Mouse (Mus musculus): ENCODE results near the gene Uts2r. TPM values are rescaled to one million over a fixed set of nuclear protein-coding genes. Genes with fewer than 3 reads are reported as not detected.
A peak's percentile ranks its signal among the peaks of the same experiment; 100 is the strongest.

The Uts2r gene
- not detected in 2 replicates for polyA plus RNA-seq (2012)

DNA sequence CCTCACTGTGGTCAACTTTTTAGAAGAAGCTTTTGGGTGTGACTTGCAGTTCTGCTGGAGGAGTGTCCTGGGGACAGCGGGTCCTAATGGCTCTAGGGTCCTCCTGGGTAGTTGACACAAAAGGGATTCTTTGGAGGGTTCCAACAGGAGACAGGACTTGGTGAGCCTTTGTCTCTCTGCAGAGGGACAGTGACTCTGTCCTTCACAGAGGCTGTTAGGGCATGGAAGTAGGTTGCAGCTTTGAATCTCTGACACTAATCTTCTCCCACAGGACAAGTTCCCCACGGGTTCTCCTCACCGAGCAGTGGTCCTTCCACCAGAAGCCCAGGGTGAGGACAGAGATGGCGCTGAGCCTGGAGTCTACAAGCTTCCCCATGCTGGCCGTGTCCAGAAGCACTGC is at the start of gene Uts2r:
Gene Uts2r (plus strand): TSS at position 301 of the 400 bp plus-strand sequence.
- TF ChIP-seq GATA1 (IDR thresholded peaks at IDR 0.05; ENCODE audit: low read length), result no peak

DNA sequence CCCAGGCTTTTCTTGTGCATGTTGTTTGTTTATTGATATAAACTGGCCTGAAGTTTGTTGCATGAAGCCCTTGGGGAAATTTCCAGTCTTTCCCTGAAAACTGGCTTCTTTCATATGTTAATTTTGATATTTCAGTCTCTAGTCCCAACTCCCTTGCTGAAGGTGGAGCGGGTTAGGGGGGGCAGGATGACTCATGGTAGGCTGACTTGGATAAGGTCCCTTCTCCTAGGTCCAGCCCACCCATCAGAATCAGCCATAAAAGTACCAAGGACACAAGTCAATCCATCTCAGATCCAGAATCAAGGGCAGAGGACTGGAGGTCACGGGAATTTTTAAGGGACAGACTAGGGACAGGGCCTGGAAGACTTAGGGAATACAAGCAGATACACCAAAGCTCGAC is 49.0 kb upstream of the Uts2r start:
- TF ChIP-seq GATA1 (IDR thresholded peaks at IDR 0.05; ENCODE audit: low read length), result no peak

DNA sequence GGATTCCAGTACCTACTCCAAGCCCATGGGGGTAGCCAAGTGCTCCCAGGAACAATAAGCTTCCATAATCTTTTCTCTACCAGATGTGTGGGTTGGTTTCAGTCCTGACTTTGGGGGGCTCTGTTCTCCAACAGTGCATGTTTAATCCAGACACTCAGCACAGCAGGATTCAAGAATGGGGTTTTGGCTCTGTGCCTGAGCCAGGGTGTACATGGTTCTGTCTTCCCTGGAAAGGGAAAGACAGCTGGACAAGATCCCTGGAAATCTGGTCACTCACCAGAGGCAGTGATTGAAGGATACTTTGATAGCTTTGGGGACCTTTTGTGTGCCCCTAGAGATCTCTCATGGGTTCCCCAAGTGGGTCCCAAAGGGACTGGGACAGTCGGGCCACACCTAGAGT is 48.5 kb upstream of the Uts2r start:
- no peak for TF ChIP-seq GATA1 (IDR thresholded peaks at IDR 0.05; ENCODE audit: low read length)

DNA sequence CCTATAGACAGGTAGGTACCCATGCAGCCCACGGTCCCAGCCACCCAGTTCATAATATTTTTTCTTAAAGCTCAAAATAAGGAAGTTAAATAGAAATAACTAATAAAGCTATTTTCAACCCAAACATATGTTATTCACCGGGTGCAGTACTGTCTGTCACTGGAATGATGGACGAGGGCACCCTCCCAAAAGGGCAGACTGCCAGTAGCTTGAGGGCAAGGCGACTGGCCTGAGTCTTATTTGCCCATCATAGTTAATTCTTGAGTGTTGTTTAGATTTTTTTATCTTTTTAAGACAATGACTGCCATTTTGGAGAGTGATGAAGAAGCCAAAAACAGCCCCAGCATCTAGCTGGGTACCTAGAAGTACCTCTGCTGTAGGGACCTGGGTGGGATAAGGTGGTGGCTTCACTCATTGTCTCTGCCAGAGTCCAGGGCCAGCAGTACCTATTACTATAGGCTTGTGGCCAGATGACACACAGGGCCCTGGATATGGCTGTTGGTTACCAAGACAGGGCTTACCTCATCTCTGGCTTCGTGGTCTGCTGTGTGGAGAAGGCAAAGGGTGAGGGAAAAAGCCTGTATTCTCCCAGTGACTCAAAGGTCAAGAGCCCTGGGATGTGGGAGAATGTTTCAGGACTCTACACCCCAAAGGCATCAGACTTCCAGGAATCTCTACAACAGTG is 47.8 kb upstream of the Uts2r start:
- no peak for TF ChIP-seq GATA1 (IDR thresholded peaks at IDR 0.05; ENCODE audit: low read length)

DNA sequence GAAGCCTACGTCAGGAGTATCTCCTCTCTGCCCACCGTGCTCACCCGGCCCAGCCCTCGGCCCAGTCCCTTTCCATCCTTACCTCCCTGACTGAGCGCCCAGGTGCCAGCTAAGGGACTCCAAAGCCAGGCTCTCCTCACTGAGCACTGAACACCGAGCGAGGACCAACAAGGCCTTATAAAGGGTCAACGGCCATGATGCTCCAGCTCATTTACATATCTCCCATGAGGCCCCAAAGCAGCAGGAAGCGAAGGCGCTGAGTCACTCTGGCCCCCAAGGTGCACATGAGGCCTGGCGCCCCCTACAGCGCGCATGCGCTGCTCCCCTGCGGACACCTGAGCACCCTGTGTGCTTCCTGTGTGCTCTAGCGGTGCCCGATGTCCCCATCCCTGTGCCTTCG is 42.0 kb upstream of the Uts2r start:
- no peak for TF ChIP-seq GATA1 (IDR thresholded peaks at IDR 0.05; ENCODE audit: low read length)

DNA sequence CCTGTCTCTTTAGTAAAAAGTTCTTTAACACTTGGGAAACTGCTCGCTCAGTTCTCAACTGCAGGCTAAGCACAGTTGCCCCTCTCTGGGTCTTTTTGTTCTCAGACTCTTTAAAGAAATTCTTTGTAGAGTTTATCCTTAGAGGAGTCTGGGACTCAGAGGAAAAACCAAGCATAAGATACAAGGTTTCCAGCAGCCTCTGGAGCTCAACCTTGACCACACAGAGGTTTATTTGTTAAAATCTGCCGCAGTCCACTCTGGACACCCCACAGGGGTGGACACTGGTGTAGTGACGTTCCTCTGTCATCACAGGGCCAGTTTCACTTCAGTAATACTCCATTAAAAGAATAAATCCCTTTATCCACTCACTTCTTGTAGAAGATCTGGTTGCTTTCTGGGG is 41.5 kb upstream of the Uts2r start, which contains the start of gene Tex19.2:
Gene Tex19.2 (minus strand): TSS at position 101 of the 400 bp plus-strand sequence.
- TF ChIP-seq GATA1 (IDR thresholded peaks at IDR 0.05; ENCODE audit: low read length), result no peak

DNA sequence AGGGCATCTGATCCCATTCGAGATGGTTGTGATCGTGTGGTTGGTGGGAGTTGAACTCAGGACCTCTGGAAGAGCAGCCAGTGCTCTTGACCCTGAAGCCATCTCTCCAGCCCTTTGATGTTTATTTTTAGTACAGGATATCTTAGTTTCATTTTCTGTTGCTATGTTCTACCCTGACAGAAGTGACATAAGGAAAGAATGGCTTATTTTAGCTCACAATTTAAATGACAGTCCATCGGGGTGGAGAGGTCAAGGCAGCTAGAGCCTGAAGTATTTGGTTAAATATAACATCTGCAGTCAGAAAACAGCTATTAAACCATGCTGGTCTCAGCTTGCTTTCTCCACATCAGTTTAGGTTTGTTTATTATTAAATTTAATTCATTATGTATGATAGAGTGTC is 38.9 kb upstream of the Uts2r start:
- no peak for TF ChIP-seq GATA1 (IDR thresholded peaks at IDR 0.05; ENCODE audit: low read length)

DNA sequence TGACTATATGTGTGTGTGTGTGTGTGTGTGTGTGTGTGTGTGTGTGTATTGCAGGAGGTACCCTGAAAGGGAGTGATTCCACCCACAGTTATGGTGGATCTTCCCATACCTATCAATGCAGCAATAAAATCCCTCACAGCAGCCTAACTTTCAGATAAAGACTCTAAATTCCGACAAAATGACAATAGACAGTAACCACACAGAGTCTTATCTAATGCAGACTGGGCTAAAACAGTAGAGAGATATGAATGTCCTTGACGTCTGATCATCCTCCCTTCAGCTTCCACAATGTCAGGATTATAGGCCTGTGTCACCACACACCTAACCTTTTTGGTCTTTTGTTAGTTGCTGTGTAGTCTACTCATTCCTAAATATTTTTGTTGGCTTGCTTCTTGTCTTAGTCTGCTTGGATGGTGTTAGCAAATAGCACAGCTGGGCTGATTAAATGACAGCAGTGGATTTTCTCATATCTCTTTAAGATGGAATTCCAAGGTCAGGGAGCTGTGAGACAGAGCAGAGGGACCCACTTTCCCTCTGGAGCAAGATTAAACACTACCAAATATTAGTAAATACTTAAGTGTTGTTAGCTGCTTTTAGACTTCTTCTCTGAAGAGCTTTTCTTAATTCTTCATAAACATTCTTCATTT is 37.9 kb upstream of the Uts2r start:
- peak; percentile 93 for TF ChIP-seq GATA1 (IDR thresholded peaks at IDR 0.05; ENCODE audit: low read length)

DNA sequence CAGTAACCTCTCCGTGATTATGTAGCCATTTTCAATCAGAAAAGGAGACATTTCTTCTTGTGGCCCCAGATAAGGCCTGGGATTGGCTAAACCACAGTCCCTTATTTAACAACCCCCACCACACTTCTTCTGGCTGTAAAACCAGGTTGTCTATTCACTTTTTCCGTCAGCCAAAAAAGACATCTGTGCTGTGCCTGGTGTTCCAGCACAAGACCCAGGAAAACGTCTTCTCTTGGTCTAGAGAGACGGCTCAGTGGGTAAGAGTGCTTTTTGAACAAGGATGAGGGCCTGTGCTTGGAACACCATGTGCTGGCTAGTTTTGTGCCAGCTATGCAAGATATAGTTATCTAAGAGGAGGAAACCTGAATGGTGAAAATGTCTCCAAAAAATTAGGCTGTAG is 36.6 kb upstream of the Uts2r start:
- no peak for TF ChIP-seq GATA1 (IDR thresholded peaks at IDR 0.05; ENCODE audit: low read length)

DNA sequence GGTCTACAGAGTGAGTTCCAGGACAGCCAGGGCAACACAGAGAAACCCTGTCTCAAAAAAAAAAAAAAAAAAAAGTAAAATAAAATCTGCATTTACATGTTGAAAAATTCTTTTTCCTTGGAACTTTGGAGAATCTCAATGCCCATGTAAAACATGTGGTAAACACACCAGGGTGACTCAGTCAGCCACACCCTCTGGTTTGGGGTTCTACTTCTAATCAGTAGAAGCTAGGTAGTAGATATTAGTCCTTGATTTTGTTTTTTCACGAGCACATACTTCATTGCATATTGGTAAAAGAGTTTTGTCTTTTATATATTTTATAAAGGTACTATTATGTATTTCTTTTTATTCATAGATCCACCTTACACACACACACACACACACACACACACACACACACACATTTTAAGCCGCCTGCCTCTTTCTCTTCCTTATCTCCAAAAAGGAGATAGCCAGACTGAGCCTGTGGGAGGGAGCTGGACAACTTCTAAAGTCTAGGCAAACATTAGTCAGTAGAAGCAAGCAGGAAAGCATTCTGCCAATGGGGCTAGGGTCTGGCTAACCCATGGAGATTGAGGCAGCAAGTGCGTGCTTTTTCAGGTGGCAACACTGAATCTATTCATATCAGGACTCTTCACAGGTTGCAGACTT is 34.4 kb upstream of the Uts2r start:
- TF ChIP-seq GATA1 (IDR thresholded peaks at IDR 0.05; ENCODE audit: low read length), result no peak

DNA sequence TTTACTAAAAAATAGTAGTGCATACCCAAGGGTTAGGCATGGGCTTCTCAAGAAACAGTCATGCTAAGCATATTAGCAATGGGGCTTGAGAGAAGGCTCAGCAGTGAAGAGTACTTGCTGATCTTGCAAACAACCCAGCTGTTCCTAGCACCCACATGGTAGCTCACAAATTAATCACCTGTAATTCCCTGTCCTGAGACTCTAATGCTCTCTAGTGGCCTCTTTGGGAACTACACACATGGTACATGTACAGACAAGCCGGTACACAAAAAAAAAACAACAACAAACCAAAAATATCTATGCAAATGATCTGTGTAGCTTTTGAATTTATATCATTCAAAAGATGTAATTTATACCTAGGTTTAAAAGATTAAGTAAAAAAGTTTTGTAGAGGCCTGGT is 33.7 kb upstream of the Uts2r start:
- TF ChIP-seq GATA1 (IDR thresholded peaks at IDR 0.05; ENCODE audit: low read length), result no peak

DNA sequence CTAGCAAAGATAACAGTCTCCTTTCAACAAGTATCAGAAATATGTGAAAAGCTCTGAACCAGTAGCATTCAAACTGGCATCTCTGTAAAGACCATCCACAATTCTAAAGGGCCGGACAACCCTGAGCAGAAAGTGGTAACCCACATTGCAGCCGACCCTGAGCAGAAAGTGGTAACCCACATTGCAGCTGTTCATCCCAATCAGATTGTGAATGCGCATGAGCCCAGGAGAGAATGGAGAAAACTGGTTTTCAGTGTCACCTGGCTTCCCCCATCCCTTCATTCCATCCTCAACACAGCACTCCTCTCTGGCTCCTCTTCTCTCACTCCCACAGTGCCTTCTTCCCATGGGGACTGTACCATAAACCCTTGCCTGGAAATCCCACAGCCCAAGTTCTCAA is 32.6 kb upstream of the Uts2r start:
- no peak for TF ChIP-seq GATA1 (IDR thresholded peaks at IDR 0.05; ENCODE audit: low read length)

DNA sequence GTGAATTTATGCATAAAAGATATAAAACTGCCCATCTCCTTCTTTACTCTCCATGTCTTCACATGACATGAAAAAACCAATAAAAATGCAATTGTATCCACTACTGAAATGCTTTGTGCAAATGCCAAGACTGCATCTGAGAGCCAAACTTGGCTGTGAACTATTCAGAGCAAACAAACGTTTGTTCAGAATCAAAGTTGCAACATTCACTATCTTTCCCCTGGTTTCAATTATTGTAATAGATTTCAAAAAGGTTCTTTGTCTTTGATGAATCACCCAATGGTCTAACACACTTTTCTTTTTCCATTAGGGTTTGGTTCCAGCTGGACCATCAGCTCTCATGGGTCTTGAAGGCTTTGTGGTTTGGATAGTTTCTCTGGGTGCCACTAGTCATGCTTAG is 30.5 kb upstream of the Uts2r start:
- no peak for TF ChIP-seq GATA1 (IDR thresholded peaks at IDR 0.05; ENCODE audit: low read length)

DNA sequence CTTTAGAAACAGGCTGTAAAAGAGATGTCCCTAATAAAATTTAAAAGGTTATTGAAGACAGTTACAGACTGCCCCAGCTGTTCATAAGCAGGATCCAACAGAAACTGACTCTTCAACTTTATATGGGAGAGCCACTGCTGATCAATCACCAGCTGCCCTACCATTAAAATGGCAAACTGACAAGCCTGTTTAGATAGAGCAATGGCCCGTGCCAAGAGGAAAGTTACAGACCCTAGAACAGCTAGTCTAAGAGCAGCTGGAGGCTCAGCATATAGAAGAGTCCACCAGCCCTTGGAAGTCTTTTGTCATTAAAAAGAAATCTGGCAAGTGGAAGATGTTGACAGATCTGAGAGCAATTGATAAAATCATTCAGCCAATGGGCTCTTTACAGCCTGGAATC is 25.5 kb upstream of the Uts2r start:
- no peak for TF ChIP-seq GATA1 (IDR thresholded peaks at IDR 0.05; ENCODE audit: low read length)

DNA sequence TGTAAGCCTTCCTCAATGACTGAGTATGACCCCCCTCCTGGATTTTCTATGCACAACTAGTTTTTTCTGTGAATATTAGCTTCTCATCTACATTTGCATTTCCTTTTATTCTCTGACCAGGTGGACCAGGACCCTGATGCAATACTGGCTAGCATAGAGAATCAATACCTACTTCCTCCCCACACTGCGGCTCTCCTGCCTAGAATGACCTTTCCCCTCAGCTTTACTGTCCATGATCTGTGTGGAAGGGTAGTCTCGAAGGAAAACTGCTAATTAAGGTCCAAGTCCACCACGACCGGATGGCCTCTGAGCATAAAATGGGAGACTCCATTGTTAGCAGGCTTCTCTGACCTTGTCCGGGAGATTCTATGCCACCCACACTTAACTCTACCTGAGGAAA is 22.4 kb upstream of the Uts2r start:
- no peak for TF ChIP-seq GATA1 (IDR thresholded peaks at IDR 0.05; ENCODE audit: low read length)

DNA sequence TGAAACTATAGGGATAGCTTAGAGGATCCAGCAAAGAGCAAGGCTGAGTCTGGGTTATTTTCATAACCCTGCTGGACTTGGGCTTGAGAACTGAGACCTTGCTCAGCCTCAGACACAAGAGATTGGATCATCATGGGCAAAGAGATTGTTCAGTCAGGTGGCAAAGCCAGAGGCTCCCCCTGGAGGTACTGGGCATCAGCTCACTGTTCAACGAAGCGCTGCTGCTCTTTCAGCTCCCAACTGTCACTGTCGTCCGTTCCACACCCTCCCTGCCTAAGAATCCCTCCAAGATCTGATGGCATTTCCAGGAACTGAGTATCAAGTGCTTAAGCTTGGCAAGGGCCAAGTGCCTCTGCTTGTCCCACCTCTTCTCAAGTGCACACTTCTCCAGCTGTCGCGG is 21.3 kb upstream of the Uts2r start:
- TF ChIP-seq GATA1 (IDR thresholded peaks at IDR 0.05; ENCODE audit: low read length), result no peak

Measured in G1E-ER4 (cell line).